17 mouse cellular contexts compared by ENCODE assay signal in genomic region chr5:16560247-16560646, GRCm38 (mm10).
"Had no signal": no experiment of that assay in that cellular context is flagged by ENCODE, and none has a peak within 500 bp of the region (broad histone marks: within the 10 kb centered on the region; RNA-seq: fewer than 3 reads in every experiment).

No protein-coding gene starts in this region.

- DNase-seq: left cerebral cortex, postnatal 4 days; liver; liver, embryonic 13.5 days; liver, postnatal 0 days; lung, adult 18-20 months; lung, adult 2 months; lung, embryonic 14.5 days; lung, postnatal 10 days; lung, postnatal 14 days; lung, postnatal 36 days; lung, postnatal 4 days; midbrain, embryonic 14.5 days had no signal

- ATAC-seq: liver, embryonic 12.5 days; liver, postnatal 0 days; lung, postnatal 0 days; midbrain, embryonic 13.5 days; midbrain, embryonic 15.5 days; midbrain, embryonic 16.5 days had no signal
